In the genomic region with DNA sequence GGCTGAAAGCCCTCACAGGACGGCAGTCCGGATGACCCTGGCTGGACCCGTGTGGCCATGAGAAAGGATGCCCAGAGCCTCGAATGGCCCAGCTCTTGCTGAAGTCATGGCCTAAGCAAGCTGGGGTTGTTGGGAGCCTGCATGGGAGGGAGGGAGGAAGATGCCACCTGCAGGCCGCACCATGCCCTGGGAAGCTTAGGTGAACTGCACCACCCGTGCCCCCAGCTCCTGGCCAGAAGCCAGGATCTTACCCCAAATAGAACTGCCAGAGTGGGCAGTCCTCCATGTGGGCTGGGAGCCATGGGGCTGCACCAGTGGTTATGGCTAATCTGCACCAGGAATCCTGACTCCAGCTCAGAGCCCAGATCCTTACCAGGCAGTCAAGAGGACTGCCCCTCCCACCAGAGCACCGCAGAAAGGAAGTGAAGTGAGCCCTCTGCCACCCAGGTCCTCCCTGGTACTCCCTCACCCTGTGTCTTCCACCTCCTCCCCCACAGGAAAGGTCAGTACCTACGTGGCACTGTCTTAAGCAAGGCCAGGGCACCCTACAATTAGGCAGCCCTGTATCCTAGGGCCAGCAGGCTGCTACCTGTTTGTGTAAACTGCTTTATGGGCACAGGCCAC, we compare ENCODE assay signal across 8 mouse cellular contexts. TPM values are rescaled to one million over a fixed set of nuclear protein-coding genes. Genes with fewer than 3 reads are reported as not detected.
DNase-seq lines count a peak whose midpoint lies in the region; ATAC-seq lines count a peak whose summit lies in the region.

No protein-coding gene starts in this region.

- H3K9ac ChIP-seq in liver, embryonic 12.5 days = no peak overlapping the region

- H3K4me1 ChIP-seq in liver, embryonic 12.5 days = peaks cover 58% of the 10 kb centered on the region

- DNase-seq in cerebellum, postnatal 14 days = peak; percentile 51 to 67
- no peak for DNase-seq in cerebellum, postnatal 4 days (ENCODE audit: low spot score in 2 of 2)
- DNase-seq in liver (no peak), NIH3T3 (ENCODE audit: low read depth) (peak; percentile 39)
- peak; percentile 44 for DNase-seq in induced T-regulatory cell, adult 2 months (ENCODE audit: low read depth)
- DNase-seq in kidney, adult 18-20 months = no peak
- no peak for DNase-seq in neural tube, embryonic 10.5 days (ENCODE audit: extremely low spot score, low spot score)

- H3K36me3 ChIP-seq in liver, embryonic 12.5 days = peaks cover 51% of the 10 kb centered on the region

- H3K4me2 ChIP-seq in liver, embryonic 12.5 days = no peak overlapping the region

- no peak overlapping the region for H3K4me3 ChIP-seq in liver, embryonic 12.5 days

- H3K27ac ChIP-seq in liver, embryonic 12.5 days = 0 out of 2 replicates have a peak overlapping the region, but pooled peaks have one; percentile 4

- H3K9me3 ChIP-seq in liver, embryonic 12.5 days (replicated peaks) = no peaks in the 10 kb centered on the region

- no peak for ATAC-seq in liver, embryonic 12.5 days

- H3K27me3 ChIP-seq in liver, embryonic 12.5 days (replicated peaks) = peaks cover 39% of the 10 kb centered on the region

- WGBS in liver, embryonic 12.5 days (ENCODE audit: insufficient replicate concordance) = 66% methylated on average over 8 of the region's 8 CpGs

RNA-seq across cellular contexts. Expression of a gene that starts 5.1 kb away (rescaled TPM):
- 393 and 419 TPM in 2 replicates for polyA plus RNA-seq in liver, embryonic 12.5 days (2016; fragmentation: Nextera tagmentation; extraction: Ambion mirVana)

RNA-seq across cellular contexts. Expression of a gene that starts 7.3 kb away (rescaled TPM):
- polyA plus RNA-seq in liver, embryonic 12.5 days (2016; fragmentation: Nextera tagmentation; extraction: Ambion mirVana) = 0.94 and 0.96 TPM in 2 replicates

RNA-seq across cellular contexts. Expression of a gene that starts 14.7 kb away (rescaled TPM):
- 5.7 and 6.3 TPM in 2 replicates for polyA plus RNA-seq in liver, embryonic 12.5 days (2016; fragmentation: Nextera tagmentation; extraction: Ambion mirVana)

RNA-seq across cellular contexts. Expression of a gene that starts 17.7 kb away (rescaled TPM):
- polyA plus RNA-seq in liver, embryonic 12.5 days (2016; fragmentation: Nextera tagmentation; extraction: Ambion mirVana) = 18.6 and 19.8 TPM in 2 replicates

RNA-seq across cellular contexts. Expression of a gene that starts 28.0 kb away (rescaled TPM):
- 15.0 and 15.4 TPM in 2 replicates for polyA plus RNA-seq in liver, embryonic 12.5 days (2016; fragmentation: Nextera tagmentation; extraction: Ambion mirVana)

Comparison
In these comparisons a context has a peak if more than half of its experiments do, and no peak if none do; other contexts are left out.
1. DNase-seq: peak in cerebellum, postnatal 14 days (2 of 2), NIH3T3 (single experiment) and induced T-regulatory cell, adult 2 months (single experiment); none in cerebellum, postnatal 4 days (0 of 2), liver (single experiment), kidney, adult 18-20 months (single experiment) and neural tube, embryonic 10.5 days (single experiment).